Mouse (Mus musculus): Measurements from ENCODE around the gene Ing4. TPM values are rescaled to one million over a fixed set of nuclear protein-coding genes. Genes with fewer than 3 reads are reported as not detected.
"Not testable (repeated sequence)": the region's sequence is repeated elsewhere in the genome, so short reads cannot be mapped to it uniquely, and the experiment has no call there.

Gene Ing4
- polyA plus RNA-seq, 2 experiments from 2014 or later: 48.3 to 64.6 TPM

GRCm38 (mm10) chr6:125042081-125042480 is 2.5 kb downstream of the Ing4 start:
- no peak for ATAC-seq

- peak; percentile 79 for ATAC-seq
Observed at GRCm38 (mm10) chr6:125046691-125047090, 7.1 kb downstream of the Ing4 start.

DNA sequence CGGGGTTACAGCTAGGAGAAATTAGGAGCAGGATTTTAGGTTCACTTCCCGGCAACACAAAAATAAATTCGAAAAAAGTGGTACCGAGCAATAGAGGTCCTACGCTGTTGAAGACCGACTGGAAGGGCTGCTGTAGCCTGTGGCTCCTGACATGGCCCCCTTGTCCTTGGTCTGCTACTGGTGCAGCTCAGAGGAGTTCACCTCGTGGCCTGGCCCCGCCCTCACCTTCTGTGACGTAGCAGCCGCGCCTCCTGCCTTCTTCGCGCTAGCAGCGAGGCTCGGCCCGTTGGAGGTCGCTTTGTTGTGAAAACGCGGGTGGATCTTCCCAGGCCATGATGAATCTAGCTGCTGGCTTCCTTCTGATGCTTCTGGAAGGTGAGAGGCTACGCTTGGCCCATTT is 10.1 kb downstream of the Ing4 start, which contains the start of gene Acrbp:
Gene Acrbp (plus strand): TSS at position 12 of the 400 bp plus-strand sequence.
- no peak for ATAC-seq

GRCm38 (mm10) chr6:125051237-125051636 is 11.7 kb downstream of the Ing4 start:
- ATAC-seq: no peak

GRCm38 (mm10) chr6:125061493-125061892 is 21.9 kb downstream of the Ing4 start:
- ATAC-seq: no peak

- ATAC-seq: no peak
Observed at GRCm38 (mm10) chr6:125062511-125062910, 23.0 kb downstream of the Ing4 start.

DNA sequence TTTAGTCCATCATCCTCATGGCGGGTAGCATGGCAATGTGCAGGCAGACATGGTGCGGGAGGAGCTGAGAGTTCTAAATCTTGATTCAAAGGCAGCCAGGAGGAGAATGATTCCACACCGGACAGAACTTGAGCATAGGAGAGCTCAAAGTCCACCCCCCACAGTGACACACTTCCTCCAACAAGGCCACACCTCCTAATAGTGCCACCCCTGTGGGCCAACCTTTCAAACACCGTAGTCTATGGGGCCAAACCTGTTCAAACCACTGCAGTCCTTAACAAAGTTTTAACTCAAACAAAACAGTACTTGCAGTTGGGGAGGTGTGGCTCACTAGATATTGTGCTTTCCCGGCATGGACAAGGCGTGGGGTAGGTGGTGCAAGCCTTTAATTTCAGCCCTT is 24.3 kb downstream of the Ing4 start:
- ATAC-seq: no peak

DNA sequence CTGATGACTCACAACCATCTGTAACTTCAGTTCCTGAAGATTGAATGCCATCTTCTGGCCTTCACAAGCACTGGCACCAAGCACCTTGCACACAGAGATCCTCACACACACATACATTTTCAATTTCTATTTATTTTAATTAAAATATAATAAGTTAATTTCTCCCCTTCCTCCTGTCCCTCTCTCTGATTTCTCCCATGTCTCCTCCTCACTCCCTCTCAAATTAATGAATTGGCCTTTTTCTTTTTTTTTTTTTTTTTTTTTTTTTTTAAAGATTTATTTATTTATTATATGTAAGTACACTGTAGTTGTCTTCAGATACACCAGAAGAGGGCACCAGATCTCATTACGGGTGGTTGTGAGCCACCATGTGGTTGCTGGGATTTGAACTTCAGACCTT is 25.7 kb downstream of the Ing4 start:
- ATAC-seq: not testable (repeated sequence)

GRCm38 (mm10) chr6:125067571-125067995 is 28.0 kb downstream of the Ing4 start, which contains the start of gene Lpar5:
TSS of gene Lpar5 (plus strand) at chr6:125067920.
- ATAC-seq: peak; percentile 16

DNA sequence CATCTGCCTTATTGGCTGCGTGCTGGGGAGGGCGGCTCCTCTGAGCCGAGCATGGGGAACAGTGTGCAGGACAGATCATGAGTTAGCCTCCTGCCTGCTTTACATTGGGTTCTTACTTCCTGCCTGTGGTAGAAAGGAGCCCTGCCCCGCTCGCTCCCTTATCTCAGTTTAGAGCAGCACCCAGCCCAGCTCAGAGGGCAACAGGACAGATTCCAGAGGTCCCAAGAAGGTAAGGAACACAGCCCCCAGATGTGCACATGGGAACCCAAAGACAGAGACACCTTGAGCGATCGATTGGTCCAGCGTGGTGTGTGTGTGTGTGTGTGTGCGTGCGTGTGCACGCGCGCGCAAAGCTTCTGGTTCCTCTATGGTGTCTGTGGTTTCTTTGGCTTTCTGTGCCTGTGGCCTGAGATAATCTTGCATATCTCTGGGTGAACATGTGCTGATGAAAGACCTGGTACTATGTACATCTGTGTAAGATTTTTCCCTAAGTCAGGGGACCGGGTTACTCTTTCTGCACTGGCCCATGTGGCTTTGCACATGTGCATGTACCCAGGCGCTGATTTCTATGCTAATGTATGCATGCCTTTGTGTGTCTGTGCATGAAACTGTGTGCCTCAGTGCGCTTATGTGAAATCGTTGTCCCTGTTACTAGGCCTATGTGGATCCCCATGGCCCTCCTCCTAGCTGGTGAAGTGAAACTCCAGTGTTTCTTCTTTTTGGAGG is 31.8 kb downstream of the Ing4 start:
- peak; percentile 89 for ATAC-seq

- ATAC-seq: no peak
Observed at GRCm38 (mm10) chr6:125071896-125072279, 32.3 kb downstream of the Ing4 start.

DNA sequence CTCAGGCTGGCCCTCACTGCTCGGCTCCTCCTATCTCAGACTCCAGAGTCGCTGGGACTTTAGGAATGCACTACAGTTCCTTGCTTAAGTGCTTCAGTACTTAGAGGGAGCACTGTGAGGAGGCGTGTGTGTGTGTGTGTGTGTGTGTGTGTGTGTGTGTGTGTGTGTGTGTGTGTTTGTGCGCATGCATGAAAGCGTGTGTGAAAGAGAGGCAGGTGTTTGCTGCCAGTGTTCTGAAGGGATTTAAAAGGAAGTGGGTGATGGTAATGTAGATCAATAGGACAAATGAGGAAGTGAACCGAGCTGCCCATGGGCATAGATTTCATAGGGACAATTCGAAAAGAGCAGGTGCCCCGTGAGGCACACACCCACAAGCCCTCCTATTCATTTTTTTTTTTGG is 34.3 kb downstream of the Ing4 start:
- peak; percentile 27 for ATAC-seq

DNA sequence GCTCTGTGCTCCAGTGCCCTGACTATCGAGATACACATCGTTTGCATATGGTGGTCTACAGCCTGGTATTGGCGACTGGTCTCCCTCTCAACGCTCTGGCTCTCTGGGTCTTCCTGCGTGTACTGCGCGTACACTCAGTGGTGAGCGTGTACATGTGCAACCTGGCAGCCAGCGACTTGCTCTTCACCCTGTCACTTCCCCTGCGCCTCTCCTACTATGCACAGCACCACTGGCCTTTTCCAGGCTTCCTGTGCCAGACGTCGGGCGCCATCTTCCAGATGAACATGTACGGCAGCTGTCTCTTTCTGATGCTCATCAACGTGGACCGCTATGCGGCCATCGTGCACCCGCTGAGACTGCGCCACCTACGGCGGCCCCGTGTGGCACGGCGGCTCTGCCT is 41.8 kb downstream of the Ing4 start:
- ATAC-seq: no peak

DNA sequence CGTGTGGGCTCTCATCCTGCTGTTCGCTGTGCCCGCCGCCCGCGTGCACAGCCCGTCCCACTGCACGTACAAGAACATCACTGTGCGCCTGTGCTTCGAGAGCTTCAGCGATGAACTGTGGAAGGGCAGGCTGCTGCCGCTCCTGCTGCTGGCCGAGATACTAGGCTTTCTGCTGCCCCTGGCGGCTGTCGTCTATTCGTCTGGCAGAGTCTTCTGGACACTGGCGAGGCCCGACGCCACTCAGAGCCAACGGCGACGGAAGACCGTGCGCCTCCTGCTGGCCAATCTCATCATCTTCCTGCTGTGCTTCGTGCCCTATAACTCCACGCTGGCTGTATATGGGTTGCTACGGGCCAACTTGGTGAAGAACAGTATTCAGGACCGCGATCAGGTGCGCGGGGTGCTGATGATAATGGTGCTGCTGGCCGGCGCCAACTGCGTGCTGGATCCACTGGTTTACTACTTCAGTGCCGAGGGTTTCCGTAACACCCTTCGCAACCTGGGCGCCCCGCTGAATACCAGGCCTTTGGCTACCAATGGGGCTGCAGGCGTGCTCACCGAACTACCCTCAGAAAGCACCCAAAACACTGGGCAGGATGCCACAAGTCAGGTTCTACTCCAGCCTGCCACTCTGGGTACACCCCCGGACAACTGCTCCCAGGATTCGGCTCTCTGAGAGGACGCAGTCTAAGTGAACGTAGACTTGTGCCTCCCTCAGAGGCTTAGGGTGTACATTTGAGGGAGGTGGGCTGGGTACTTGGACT is 42.4 kb downstream of the Ing4 start:
- no peak for ATAC-seq

GRCm38 (mm10) chr6:125082801-125083386 is 43.3 kb downstream of the Ing4 start:
- no peak for ATAC-seq

DNA sequence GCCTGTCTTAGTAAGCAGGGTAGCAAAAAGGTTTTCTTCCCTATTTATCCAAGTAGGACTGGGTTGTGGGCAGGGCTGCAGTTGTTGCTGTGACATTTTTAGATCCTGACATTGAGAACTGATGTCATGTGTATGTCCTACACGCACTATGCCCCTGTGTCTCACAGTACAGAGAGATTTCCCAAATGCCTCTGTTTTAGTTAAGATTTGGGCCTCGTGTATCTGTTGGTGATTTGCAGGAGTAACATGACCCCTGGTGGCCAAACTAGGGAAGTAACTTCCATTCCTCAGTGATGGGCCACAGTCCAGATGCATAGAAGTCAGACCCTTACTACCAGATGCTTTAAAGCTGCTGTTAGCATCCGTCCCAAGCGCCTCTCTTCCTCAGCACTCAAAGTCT is 44.9 kb downstream of the Ing4 start:
- ATAC-seq: peak; percentile 91

GRCm38 (mm10) chr6:125087937-125088336 is 48.4 kb downstream of the Ing4 start:
- ATAC-seq: no peak

GRCm38 (mm10) chr6:125088561-125089321 is 49.2 kb downstream of the Ing4 start:
- ATAC-seq: no peak

- ATAC-seq: peak; percentile 31
Observed at GRCm38 (mm10) chr6:125089521-125090321, 50.2 kb downstream of the Ing4 start.

DNA sequence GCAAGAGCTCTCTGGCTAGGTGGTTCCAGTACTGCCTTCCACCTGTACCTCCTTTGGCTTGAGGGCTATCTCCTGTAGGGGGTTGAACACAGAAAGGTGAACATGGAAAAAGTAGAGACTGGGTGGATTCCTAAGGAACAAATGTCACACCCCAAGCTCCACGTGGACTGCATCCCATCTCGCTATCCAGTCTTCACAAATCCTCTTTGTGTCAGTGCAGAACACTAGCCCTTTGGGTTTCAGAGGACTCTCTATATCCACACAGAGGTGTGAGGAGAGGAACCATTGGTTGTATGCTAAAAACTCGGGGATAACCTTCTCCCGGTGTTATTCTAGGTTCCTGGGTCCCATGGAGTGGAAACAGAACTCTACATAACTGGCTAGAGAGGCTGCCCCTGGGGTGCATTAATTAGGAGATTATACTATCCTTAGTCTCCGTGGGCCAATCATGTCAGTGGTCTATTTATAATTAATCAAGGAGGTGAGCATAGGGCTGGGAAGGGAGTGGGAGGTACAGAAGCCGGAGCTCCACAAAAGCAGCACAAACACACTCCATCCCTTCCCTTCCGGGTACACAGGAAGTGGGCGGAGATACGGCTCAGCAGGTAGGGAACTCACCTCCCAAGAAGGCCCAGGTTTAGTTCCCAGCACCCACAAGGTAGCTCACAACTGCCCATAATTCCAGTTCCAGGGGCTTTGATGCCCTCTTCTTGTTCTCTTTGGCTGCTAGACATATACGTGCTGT is 51.0 kb downstream of the Ing4 start:
- ATAC-seq: no peak

DNA sequence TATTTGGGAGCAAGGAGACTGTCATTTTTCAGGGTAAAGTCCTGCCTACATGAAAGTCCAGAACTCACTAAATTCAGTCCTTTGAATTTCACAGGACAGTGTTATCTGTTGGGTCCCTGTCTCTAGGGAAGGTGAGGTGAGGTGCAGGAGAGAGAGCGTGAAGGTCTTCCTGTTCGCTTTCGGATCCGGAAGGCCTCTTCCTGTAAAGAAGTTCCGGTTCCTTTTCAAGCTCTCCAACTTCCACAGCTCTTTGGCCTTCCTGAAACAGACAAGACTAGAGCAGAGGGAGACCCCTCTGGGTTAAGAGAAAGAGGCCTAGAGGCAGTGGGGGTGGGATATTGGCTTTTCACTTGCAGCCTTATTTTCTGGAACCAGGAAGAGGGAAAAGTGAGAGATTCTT is 52.8 kb downstream of the Ing4 start:
- no peak for ATAC-seq
